Mouse (Mus musculus) E14TG2a.4 (cell line): ENCODE results near the gene Gm6583.

Source experiments
- CTCF ChIP-seq: conservative IDR thresholded peaks from 2 replicates; pipeline ENCODE4 v1.5.1; 2014; ENCODE audit warnings: low read length
- NANOG ChIP-seq: IDR thresholded peaks from 2 replicates; pipeline ENCODE4 v1.6.1; 2014; ENCODE audit warnings: borderline replicate concordance, low read length, mixed read lengths
- POU5F1 ChIP-seq: IDR thresholded peaks from 2 replicates; pipeline ENCODE4 v1.6.1; 2014; ENCODE audit warnings: low read length, borderline replicate concordance

DNA sequence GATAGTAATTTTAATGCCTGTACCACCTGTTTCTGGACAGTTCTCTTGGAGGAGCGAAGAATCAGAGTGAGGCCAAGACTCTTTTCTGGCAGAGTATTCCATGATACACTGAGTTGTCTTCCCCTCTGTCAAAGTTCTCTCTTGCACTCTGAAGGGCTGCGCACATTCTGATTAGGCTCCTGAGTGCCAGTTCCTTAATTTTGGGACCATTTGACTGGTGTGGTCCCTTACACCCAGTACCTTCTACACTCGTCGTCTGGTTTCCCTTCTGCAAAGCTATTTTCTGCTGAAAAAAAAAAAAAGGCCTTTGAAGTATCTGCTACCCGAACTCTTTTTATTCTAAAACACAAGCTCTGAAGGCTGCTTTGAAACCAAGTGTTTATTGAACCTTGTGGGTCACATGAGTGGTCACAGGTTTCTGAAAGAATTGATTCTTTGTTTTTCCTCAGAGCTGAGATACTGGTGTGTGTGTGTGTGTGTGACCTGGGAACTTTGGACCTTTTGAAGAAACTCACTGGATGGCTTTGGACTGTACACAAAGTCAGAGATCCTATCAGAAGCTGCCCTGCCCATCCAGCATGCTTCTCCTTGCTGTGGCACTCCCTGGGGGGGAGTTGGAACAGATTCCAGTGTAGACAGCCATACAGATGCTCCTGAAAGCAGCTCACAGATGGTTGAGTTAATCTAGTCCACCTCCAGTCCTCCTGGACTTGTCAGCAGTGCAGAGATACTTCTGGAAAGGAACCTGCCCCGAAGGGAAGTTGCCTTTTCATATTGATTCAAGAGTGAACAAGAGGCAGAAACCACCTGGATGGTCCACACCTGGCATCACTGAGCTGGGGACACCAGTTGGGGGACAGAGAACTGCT lies 11.5 kb downstream of the Gm6583 start:
- TF ChIP-seq CTCF, result no peak
- no peak for TF ChIP-seq NANOG
- no peak for TF ChIP-seq POU5F1
